Mouse (Mus musculus): ENCODE measurements around the gene Trp63.

The Trp63 gene

DNA sequence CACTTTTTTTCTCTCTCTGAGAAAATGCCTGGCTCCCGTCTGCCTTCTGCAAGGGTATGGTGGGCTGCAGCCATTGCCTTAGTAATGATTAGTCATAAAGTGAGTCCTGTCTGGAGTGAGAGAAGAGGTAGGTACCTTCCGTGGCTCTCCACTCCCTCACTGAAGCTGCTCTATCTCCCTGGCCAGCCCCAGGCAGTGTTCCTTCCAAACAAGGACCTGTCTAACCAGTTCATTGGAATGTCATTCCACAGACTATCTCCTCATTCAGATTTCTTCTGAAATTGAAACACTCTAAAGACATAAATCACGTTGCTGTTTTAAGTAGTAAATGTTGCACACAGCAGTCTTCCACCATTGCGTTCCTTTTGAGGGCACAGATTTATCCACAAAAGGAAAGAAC, 96.4 kb downstream of the Trp63 start:
- DNase-seq (ENCODE audit: low read depth): no peak

- DNase-seq (ENCODE audit: low read depth): no peak
Measured at GRCm38 (mm10) chr16:25784246-25784645, 100.7 kb downstream of the Trp63 start.

DNA sequence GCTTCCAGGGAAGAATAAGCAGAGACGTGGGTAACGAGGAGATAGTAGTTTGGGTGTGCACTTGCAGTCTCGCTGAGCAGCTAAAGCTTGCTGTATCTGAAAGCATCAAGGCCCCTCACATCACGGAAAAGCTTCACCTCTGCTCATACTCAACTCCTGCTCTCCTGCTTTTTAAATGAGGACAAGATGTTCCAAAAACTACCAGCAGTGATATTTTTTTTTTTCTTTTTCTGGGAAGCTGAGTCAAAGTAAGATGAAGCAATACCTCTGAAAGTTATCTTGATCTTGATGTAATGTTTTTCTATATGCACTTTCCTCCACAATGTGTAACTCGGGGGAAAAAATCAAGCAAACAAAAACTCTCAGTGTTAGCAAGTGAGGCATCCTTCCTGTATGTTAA, 102.9 kb downstream of the Trp63 start:
- DNase-seq (ENCODE audit: low read depth): no peak

- DNase-seq (ENCODE audit: low read depth): no peak
Measured at GRCm38 (mm10) chr16:25792640-25793266, 109.2 kb downstream of the Trp63 start.

- DNase-seq (ENCODE audit: low read depth): no peak
Measured at GRCm38 (mm10) chr16:25797732-25798294, 114.2 kb downstream of the Trp63 start.

GRCm38 (mm10) chr16:25799618-25800017, 116.1 kb downstream of the Trp63 start:
- DNase-seq (ENCODE audit: low read depth): no peak

DNA sequence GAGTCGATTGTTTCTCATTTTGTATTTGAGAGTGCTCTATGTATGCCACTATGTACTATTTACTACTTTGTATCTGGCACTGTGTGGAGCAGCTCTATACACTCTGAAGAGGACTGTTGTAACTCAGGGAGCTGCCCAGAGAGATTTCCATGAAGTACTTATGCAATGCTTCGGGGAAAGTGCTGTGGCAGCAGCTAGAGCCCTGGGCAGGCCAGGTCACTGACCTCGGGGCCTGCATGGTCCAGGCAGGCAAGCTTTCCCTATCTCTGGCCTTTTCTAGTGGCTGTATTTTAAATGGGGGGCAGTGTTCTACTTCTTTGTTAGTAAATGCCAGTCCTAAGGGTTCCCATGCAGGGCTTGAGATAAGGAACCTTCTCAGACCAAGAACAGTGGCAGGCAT, 121.4 kb downstream of the Trp63 start:
- DNase-seq (ENCODE audit: low read depth): no peak

GRCm38 (mm10) chr16:25807116-25807515, 123.6 kb downstream of the Trp63 start:
- DNase-seq (ENCODE audit: low read depth): no peak

DNA sequence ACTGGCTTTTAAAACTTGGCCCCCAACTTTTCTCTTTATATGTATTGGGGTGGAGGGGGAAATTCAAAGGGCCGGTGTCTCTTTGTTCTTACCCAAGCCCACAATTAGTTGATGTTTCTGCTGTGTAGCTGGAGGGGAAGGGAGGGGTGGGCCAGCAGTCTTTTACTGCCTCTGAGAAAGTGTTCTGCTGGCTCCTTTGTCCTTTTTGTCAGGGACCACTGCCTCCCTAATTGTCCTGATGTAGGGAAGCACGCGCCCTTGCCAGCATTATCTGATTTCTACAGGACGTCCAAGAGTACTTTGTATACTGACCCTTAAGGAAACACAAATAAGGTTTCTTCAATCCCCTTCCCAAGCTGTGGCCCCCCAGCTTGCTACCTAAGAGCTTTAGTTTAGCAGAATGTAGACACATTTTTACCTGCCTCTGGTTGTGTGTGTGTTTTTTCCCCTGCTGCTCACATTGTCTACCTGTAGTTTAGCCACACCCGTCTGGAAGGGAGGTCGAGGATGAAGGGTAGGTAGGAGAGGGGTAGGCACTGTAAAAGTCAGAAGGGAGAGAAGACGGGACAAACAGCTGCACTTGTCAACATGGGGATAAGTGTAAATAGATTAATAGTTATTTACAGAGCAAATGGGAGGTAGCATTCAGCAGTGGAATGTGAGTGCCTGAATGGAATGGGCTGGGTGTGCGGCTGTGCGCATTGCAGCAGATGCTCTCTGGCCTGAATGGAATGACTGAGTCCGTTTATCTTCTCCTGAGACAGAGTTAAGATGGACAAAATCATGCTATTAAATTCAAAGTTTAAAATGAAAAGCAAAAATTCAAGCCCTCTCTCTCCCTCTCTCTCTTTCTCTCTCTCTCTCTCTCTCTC, 134.4 kb downstream of the Trp63 start:
- DNase-seq (ENCODE audit: low read depth): no peak

DNA sequence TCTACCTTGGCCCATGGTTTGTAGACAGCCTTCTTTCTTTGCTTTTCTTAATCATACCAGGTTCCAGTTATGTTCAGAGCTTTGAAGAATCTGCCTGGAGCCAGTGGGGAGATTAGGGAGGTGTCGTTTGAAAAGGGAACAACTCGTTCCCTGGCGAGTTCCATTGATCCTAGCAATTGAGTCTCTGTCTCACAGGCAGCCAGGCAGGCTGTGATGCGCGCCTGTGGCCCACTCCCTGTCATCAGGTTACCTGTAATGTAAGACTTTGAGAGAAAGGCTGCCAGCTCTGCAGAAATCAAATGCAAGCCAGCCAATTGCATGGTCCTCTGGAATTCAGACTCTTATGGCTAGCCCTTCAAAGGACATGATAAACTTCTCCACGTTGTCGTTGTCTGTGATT, 142.5 kb downstream of the Trp63 start:
- no peak for DNase-seq (ENCODE audit: low read depth)

DNA sequence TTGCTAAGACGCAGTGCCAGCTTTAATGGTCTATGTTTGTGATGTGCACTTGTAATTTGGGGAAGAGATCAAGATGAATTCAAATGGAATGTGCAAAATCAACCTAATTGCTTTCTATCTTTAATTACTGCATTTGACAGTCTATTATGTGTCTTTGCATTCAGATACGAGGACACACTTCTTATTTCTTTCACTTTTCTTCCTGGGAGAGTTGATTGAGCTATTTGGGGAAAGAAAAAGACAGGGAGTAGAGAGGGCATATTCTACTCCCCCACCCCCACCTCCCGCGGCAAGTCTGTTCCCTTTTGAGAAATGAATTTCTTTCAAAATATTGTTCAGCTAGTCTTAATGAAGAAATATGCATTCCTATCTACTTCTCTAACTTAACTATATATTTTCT, 149.0 kb downstream of the Trp63 start:
- DNase-seq (ENCODE audit: low read depth): no peak

DNA sequence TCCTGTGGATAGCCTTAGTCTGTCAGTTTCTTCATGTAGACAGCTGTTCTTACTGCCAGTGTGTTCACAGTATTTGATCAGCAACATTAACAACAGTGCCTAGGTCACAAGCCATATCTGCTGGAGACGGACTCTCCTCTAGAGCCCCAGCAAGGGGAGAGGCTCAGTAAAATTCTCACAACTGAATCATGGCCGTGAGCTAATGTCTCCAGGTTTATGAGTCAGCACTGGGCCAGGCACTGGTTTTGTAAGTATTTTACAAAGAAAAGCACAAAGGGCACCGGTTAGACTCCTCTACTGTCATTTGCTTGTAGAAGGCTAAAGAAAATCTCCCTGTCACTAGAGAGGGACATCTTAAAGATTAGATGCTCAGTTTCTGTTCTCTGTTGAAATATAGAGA, 151.7 kb downstream of the Trp63 start:
- DNase-seq (ENCODE audit: low read depth): no peak

- no peak for DNase-seq (ENCODE audit: low read depth)
Measured at GRCm38 (mm10) chr16:25835723-25836122, 152.2 kb downstream of the Trp63 start.

GRCm38 (mm10) chr16:25842996-25843395, 159.4 kb downstream of the Trp63 start:
- DNase-seq (ENCODE audit: low read depth): no peak

- DNase-seq (ENCODE audit: low read depth): no peak
Measured at GRCm38 (mm10) chr16:25843625-25844024, 160.1 kb downstream of the Trp63 start.

DNA sequence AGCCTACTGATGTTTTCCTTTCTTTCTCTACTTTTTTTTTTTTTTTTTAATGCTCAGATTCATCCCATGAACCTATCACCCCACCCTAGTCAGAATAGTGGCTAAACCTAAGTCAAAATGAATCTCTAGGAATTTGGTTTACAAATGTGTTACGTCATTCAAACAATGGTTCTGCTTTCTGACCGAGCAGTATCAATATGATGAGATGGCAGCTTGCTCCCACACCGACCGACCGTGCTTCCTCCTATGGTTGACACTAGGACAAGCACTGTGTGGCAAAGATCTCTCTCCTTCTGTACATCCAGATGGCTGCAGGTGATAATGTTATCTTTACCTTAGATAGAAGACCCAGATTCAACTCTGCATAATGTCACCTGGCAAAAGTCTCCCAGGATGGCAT, 163.0 kb downstream of the Trp63 start:
- no peak for DNase-seq (ENCODE audit: low read depth)

- no peak for DNase-seq (ENCODE audit: low read depth)
Measured at GRCm38 (mm10) chr16:25848474-25848873, 164.9 kb downstream of the Trp63 start.

DNA sequence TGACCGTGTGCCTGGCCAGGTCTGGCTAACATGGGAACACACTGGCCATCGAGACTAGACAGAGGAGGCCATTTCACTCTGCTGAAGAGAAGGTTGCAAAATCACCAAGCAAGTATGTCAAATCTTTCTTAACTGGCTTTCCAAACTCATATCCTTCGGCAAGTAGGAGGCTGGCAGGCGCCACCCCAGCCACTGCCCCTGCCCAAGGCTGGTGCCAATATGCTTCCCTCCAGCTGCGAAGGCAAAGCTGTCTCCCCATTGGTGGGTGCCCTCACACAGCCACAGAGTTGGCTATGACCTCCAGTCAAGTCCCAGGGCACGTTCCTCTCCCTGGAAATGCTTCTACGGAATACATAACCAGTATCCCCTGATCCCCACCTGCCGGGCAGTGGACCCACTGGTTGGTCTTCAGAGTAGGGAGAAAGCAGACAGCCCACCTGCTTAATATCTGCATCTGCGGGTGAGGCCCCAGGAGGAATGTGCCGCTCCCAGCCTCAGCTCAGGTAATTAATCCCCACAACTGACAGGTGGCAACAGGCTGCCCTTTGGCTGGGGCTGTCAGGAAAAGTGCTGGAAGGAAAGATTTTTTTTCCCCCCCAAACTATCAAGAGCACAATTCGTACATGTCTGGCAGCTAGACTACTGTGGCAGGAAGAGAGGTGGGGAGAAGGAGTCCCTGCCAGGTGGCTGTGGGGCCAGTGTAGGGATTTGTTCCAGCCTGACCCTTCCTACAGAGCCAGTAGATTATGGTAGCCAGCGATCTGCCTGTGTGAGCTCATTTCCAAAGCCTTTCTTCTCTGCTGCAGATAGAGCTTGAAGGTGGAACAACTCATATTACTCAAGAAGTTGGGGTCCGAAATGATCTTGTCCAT, 166.3 kb downstream of the Trp63 start:
- no peak for DNase-seq (ENCODE audit: low read depth)

DNA sequence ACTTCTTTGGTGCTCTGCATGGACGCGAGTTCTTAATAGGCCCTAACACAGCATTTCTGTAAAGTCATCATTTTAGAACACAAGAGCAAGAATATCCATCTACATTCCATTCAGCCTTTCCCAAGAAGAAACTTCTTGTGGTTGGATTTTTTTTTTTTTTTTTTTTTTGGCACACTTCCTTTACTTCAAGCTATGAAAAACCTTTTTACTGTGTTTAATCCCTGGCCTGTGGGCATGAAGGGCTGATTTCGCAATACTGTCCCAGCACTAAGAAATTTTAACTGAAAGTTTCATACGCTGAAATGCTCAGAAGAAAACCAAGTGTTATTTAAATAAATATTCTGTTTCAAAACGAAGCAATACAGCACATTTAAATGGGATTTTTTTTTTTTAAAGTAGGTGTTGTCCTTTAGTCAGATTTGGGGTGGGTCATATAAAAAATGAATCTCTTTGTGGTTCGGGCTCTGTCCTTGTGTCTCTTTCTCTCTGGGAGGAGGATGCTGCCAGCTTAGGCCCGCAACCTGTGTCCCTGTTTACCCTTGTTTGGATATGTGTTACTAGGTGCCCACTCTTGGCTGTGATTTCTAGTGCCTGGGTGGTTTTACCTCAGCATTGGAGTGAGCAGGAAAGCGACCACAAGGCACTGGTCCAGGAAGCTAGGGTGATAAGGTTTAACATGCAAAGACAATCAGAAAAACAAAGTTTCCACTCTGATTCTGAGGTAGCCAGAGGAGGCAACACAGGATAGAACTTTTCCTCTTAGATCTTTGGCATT, 177.4 kb downstream of the Trp63 start:
- no peak for DNase-seq (ENCODE audit: low read depth)

GRCm38 (mm10) chr16:25865096-25865869, 181.7 kb downstream of the Trp63 start:
- no peak for DNase-seq (ENCODE audit: low read depth)

DNA sequence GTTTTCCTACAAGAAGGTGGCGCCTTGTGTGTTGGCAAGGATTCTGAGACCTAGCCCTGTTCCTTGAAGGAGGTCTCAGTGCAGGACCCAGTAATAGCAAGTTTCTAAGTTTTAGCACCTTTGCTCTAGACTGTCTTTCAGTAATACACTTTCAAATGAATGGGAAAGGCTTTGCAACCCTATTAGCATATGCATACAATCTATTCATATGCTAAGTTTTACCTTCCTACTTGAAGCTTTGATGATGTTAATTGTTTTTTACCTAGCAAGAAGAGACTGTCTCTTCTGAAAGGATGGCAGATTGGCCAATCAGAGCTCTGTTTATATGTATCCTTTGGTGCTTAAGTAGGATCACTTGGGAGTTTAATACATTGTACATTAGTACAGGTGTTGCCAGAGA, 187.9 kb downstream of the Trp63 start:
- no peak for DNase-seq (ENCODE audit: low read depth)
